Mouse (Mus musculus) liver, embryonic 14.5 days (tissue): ENCODE results near the gene Nmnat2. TPM values are rescaled to one million over a fixed set of nuclear protein-coding genes. Genes with fewer than 3 reads are reported as not detected.

Experiments used
- ATAC-seq: fragments of 200-750 bp; cut with Nextera tagmentation; 2 replicates; pipeline ENCODE4 v1.8.0; 2017; ENCODE audit warnings: moderate number of reproducible peaks, mild to moderate bottlenecking, moderate library complexity; ENCODE audit not compliant: insufficient read depth
- DNase-seq, 3 experiments: peaks; one replicate each; pipeline ENCODE4 v3.0.0-alpha.2; 2012 to 2013; ENCODE audit warnings: low read depth in 3 of 3, low spot score in 3 of 3
- H3K27ac ChIP-seq: fragments of 300-500 bp; sonication (generic); 2 replicates; pipeline ENCODE4 v1.5.1; 2014; ENCODE audit warnings: moderate library complexity, mild to moderate bottlenecking, control low read depth, inconsistent platforms
- H3K27me3 ChIP-seq: fragments of 300-500 bp; sonication (generic); 2 replicates; pipeline ENCODE4 v1.6.1; 2014; ENCODE audit warnings: mild to moderate bottlenecking, low read length, moderate library complexity; ENCODE audit not compliant: control insufficient read depth, insufficient read depth
- H3K36me3 ChIP-seq: fragments of 300-500 bp; sonication (generic); replicated peaks from 2 replicates; pipeline ENCODE4 v1.6.1; 2014; ENCODE audit warnings: low read depth; ENCODE audit not compliant: control insufficient read depth, insufficient read depth
- H3K4me1 ChIP-seq, 2 experiments: fragments of 200-500 bp in 1 of 2; fragments of 300-500 bp in 1 of 2; sonication (generic) in 1 of 2; replicated peaks; 2 replicates each; pipeline ENCODE4 v1.6.1; 2012 to 2014; ENCODE audit warnings: antibody characterized with exemption in 1 of 2, inconsistent platforms in 1 of 2, low read length in 1 of 2; ENCODE audit not compliant: control insufficient read depth in 2 of 2, insufficient read depth in 2 of 2
- H3K4me2 ChIP-seq: fragments of 300-500 bp; sonication (generic); 2 replicates; pipeline ENCODE4 v1.6.1; 2014; ENCODE audit warnings: low read depth, mild to moderate bottlenecking, control low read depth, moderate library complexity
- H3K4me3 ChIP-seq, 2 experiments: fragments of 200-500 bp in 1 of 2; fragments of 300-500 bp in 1 of 2; sonication (generic) in 1 of 2; 2 replicates each; pipeline ENCODE4 v1.5.1; 2012 to 2014; ENCODE audit warnings: low read depth in 2 of 2, low read length in 2 of 2, mild to moderate bottlenecking in 2 of 2, control low read depth in 1 of 2, inconsistent platforms in 1 of 2, moderate library complexity in 1 of 2; ENCODE audit not compliant: insufficient read depth in 1 of 2
- H3K9ac ChIP-seq: fragments of 300-500 bp; sonication (generic); replicated peaks from 2 replicates; pipeline ENCODE4 v1.6.1; 2014; ENCODE audit warnings: mild to moderate bottlenecking, control low read depth, moderate library complexity
- H3K9me3 ChIP-seq: fragments of 300-500 bp; sonication (generic); 2 replicates; pipeline ENCODE4 v1.6.1; 2016; ENCODE audit warnings: low read length, mixed read lengths; ENCODE audit not compliant: control insufficient read depth
- CTCF ChIP-seq: IDR thresholded peaks from 2 replicates; pipeline ENCODE4 v1.5.1; 2016; ENCODE audit warnings: antibody characterized with exemption, low read depth, control low read depth
- EP300 ChIP-seq: IDR thresholded peaks from 2 replicates; pipeline ENCODE4 v1.6.1; 2016; ENCODE audit warnings: antibody characterized with exemption, low read depth
- WGBS: fragments of 180-500 bp; shearing (Covaris S2); extraction: QIAGEN DNeasy Blood & Tissue Kit; methylation state at CpG from one replicate; pipeline ENCODE4 v1.1.7; 2014; ENCODE audit not compliant: insufficient replicate concordance; 5-methylcytosine and 5-hydroxymethylcytosine counted together
- polyA plus RNA-seq, 2 experiments: library from polyadenylated mRNA; depleted of rRNA in 1 of 2; stranded (reverse) in 1 of 2; unstranded in 1 of 2; fragments of >200 nt; fragmentation: Nextera tagmentation in 1 of 2; extraction: Ambion mirVana in 1 of 2; gene quantifications; 2 replicates each; pipeline versions ENCODE4 v1.2.1 to v1.2.3; 2012 to 2014

Nmnat2 gene
- polyA plus RNA-seq, 2 experiments = 0.02 to 0.09 TPM

- H3K27ac ChIP-seq = no peak overlapping the region
- H3K9ac ChIP-seq = no peak overlapping the region
- DNase-seq (no peak), ATAC-seq (no peak)
- H3K4me2 ChIP-seq = no peak overlapping the region
- WGBS = 76% methylated on average over 14 of the region's 14 CpGs
- no peaks in the 10 kb centered on the region for H3K4me1 ChIP-seq
- TF ChIP-seq EP300 = no peak
- no peak for TF ChIP-seq CTCF
- H3K36me3 ChIP-seq = no peaks in the 10 kb centered on the region
- H3K4me3 ChIP-seq = no peak overlapping the region
- H3K9me3 ChIP-seq = no peaks in the 10 kb centered on the region
- no peaks in the 10 kb centered on the region for H3K27me3 ChIP-seq
These were observed 28.6 kb downstream of the Nmnat2 start for GRCm38 (mm10) chr1:152983416-152983815.

GRCm38 (mm10) chr1:152986981-152987380 lies 32.2 kb downstream of the Nmnat2 start:
- no peak overlapping the region for H3K27ac ChIP-seq
- ATAC-seq (no peak), DNase-seq (no peak)
- TF ChIP-seq EP300 (no peak), CTCF (no peak)
- no peak overlapping the region for H3K9ac ChIP-seq
- no peaks in the 10 kb centered on the region for H3K27me3 ChIP-seq
- no peaks in the 10 kb centered on the region for H3K36me3 ChIP-seq
- H3K4me3 ChIP-seq = no peak overlapping the region
- WGBS = 62% methylated on average over 3 of the region's 3 CpGs
- no peaks in the 10 kb centered on the region for H3K4me1 ChIP-seq
- no peak overlapping the region for H3K4me2 ChIP-seq
- no peaks in the 10 kb centered on the region for H3K9me3 ChIP-seq

DNA sequence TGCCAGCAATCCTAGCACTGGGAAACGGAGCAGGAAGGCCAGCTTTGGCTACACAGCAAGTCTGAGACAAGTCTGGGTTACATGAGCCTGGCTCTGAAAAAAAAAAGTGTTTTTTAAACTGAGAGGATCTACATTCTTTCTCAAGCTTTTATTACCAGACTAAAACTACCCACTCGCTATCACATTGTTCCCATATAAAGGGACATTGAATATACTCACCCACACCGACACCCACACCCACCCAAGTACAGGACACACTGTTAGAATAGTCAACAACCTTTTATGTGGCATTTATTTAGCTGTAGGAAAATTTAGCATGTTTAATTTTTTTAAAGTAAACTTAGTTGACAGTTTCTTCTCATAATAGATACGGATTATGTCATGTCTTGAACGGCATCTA lies 35.3 kb downstream of the Nmnat2 start:
- Histone ChIP-seq H3K9ac (no peak overlapping the region), H3K27ac (no peak overlapping the region), H3K4me3 (no peak overlapping the region), H3K27me3 (no peaks in the 10 kb centered on the region), H3K4me1 (no peaks in the 10 kb centered on the region), H3K9me3 (no peaks in the 10 kb centered on the region), H3K4me2 (no peak overlapping the region), H3K36me3 (no peaks in the 10 kb centered on the region)
- DNase-seq = no peak
- no peak for TF ChIP-seq CTCF
- TF ChIP-seq EP300 = no peak
- ATAC-seq = no peak
- 64% methylated on average over 5 of the region's 5 CpGs for WGBS

- no peak overlapping the region for H3K4me2 ChIP-seq
- no peaks in the 10 kb centered on the region for H3K4me1 ChIP-seq
- H3K9ac ChIP-seq = no peak overlapping the region
- ATAC-seq (no peak), DNase-seq (no peak)
- TF ChIP-seq EP300 (no peak), CTCF (no peak)
- H3K36me3 ChIP-seq = no peaks in the 10 kb centered on the region
- no peaks in the 10 kb centered on the region for H3K27me3 ChIP-seq
- H3K27ac ChIP-seq = no peak overlapping the region
- H3K9me3 ChIP-seq = no peaks in the 10 kb centered on the region
- 40% methylated on average over 6 of the region's 6 CpGs for WGBS
- no peak overlapping the region for H3K4me3 ChIP-seq
These were observed 37.7 kb downstream of the Nmnat2 start for GRCm38 (mm10) chr1:152992271-152993134.

GRCm38 (mm10) chr1:152993803-152994202 lies 39.0 kb downstream of the Nmnat2 start:
- no peak overlapping the region for H3K4me2 ChIP-seq
- no peak overlapping the region for H3K4me3 ChIP-seq
- no peaks in the 10 kb centered on the region for H3K4me1 ChIP-seq
- H3K36me3 ChIP-seq = no peaks in the 10 kb centered on the region
- no peak overlapping the region for H3K27ac ChIP-seq
- 46% methylated on average over 6 of the region's 6 CpGs for WGBS
- ATAC-seq (no peak), DNase-seq (no peak)
- TF ChIP-seq EP300 (no peak), CTCF (no peak)
- H3K27me3 ChIP-seq = no peaks in the 10 kb centered on the region
- no peaks in the 10 kb centered on the region for H3K9me3 ChIP-seq
- no peak overlapping the region for H3K9ac ChIP-seq
